Mouse (Mus musculus) thymus, adult 2 months (tissue): Measurements from ENCODE around the gene Sox2.

Experiments
- CTCF ChIP-seq: fragments of 200-500 bp; IDR thresholded peaks from 2 replicates; pipeline ENCODE4 v1.5.1; 2012; ENCODE audit warnings: mild to moderate bottlenecking, control low read depth, low read length, moderate library complexity, borderline replicate concordance; ENCODE audit not compliant: control insufficient read depth, poor library complexity, insufficient read depth; ENCODE audit errors: extremely low read depth
- POLR2A ChIP-seq: fragments of 200-500 bp; IDR thresholded peaks from 2 replicates; pipeline ENCODE4 v1.6.1; 2012; ENCODE audit warnings: mild to moderate bottlenecking, low read length, control low read depth, moderate library complexity; ENCODE audit not compliant: control insufficient read depth, poor library complexity, insufficient read depth; ENCODE audit errors: extremely low read depth

- TF ChIP-seq CTCF, result no peak
- TF ChIP-seq POLR2A, result no peak
Observed at GRCm38 (mm10) chr3:34651486-34652170, 1.4 kb downstream of the Sox2 start.
